Mouse (Mus musculus): Measurements from ENCODE around the gene Irgq.

GRCm38 (mm10) chr7:24504868-24505267 is 25.6 kb upstream of the Irgq start:
- TF ChIP-seq CTCF (IDR thresholded peaks at IDR 0.05; ENCODE audit: extremely low read depth, insufficient read length, insufficient replicate concordance, low read depth, low read length) = no peak
- no peak for TF ChIP-seq POLR2A (IDR thresholded peaks at IDR 0.05; ENCODE audit: low read depth, low read length)

All from small intestine, adult 2 months (tissue).